Mouse (Mus musculus) spleen, adult 2 months (tissue): ENCODE data around the gene Slc22a8. TPM values are rescaled to one million over a fixed set of nuclear protein-coding genes. Genes with fewer than 3 reads are reported as not detected.

Experiments used
- DNase-seq, 2 experiments: peaks; one replicate each; pipeline versions ENCODE4 v3.0.0 to v3.0.0-alpha.2; 2012 to 2021; ENCODE audit warnings: low spot score in 2 of 2, low read depth in 1 of 2
- H3K27ac ChIP-seq: fragments of 200-500 bp; 2 replicates; pipeline ENCODE4 v1.5.1; 2012; ENCODE audit warnings: low read length, inconsistent platforms; ENCODE audit not compliant: insufficient read depth
- H3K27me3 ChIP-seq: fragments of 200-500 bp; 2 replicates; pipeline ENCODE4 v1.6.1; 2012; ENCODE audit warnings: mild to moderate bottlenecking, moderate library complexity, low read length, inconsistent platforms; ENCODE audit not compliant: control insufficient read depth, insufficient read depth
- H3K36me3 ChIP-seq: fragments of 200-500 bp; 2 replicates; pipeline ENCODE4 v1.6.1; 2012; ENCODE audit warnings: mild to moderate bottlenecking, low read length, inconsistent platforms; ENCODE audit not compliant: control insufficient read depth, insufficient read depth
- H3K4me1 ChIP-seq: fragments of 200-500 bp; 2 replicates; pipeline ENCODE4 v1.6.1; 2011; ENCODE audit warnings: inconsistent platforms; ENCODE audit not compliant: control insufficient read depth, insufficient read depth, insufficient read length
- H3K4me3 ChIP-seq: fragments of 200-500 bp; 2 replicates; pipeline ENCODE4 v1.5.1; 2011; ENCODE audit warnings: mild to moderate bottlenecking, inconsistent platforms; ENCODE audit not compliant: insufficient read depth, insufficient read length; ENCODE audit errors: extremely low read depth
- CTCF ChIP-seq: fragments of 200-500 bp; IDR thresholded peaks from 2 replicates; pipeline ENCODE4 v1.5.1; 2011; ENCODE audit warnings: mild to moderate bottlenecking, inconsistent platforms; ENCODE audit not compliant: insufficient read depth, insufficient read length, insufficient replicate concordance; ENCODE audit errors: extremely low read depth
- POLR2A ChIP-seq: fragments of 200-500 bp; IDR thresholded peaks from 2 replicates; pipeline ENCODE4 v1.6.1; 2011; ENCODE audit warnings: low read depth, low read length, inconsistent platforms
- WGBS: fragments of 180-500 bp; shearing (Covaris S2); methylation state at CpG from one replicate; pipeline ENCODE4 v1.1.7; 2018; 5-methylcytosine and 5-hydroxymethylcytosine counted together
- polyA plus RNA-seq: library from polyadenylated mRNA; depleted of rRNA; stranded (reverse); fragments of >200 nt; gene quantifications from 2 replicates; pipeline ENCODE4 v1.2.3, GENCODE M21; 2012

Gene Slc22a8
- polyA plus RNA-seq, 1 experiment = 0.06 TPM

DNA sequence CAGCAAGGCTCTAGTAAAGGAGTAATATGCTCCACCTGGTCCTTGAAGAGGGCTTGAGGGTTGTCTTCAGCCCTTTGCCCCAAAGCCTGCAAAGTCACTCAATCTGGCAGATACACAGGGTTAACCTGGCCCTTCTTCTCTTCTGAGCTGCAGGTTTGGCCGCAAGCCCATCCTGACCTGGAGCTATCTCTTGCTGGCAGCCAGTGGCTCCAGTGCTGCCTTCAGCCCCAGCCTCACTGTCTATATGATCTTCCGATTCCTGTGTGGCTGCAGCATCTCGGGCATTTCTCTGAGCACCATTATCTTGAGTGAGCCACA, 14.1 kb downstream of the Slc22a8 start:
- Histone ChIP-seq H3K36me3 (no peaks in the 10 kb centered on the region), H3K4me1 (no peaks in the 10 kb centered on the region), H3K27me3 (no peaks in the 10 kb centered on the region), H3K27ac (no peak overlapping the region), H3K4me3 (no peak overlapping the region)
- TF ChIP-seq POLR2A (no peak), CTCF (no peak)
- WGBS = 86% methylated on average over 3 of the region's 3 CpGs
- DNase-seq = no peak

DNA sequence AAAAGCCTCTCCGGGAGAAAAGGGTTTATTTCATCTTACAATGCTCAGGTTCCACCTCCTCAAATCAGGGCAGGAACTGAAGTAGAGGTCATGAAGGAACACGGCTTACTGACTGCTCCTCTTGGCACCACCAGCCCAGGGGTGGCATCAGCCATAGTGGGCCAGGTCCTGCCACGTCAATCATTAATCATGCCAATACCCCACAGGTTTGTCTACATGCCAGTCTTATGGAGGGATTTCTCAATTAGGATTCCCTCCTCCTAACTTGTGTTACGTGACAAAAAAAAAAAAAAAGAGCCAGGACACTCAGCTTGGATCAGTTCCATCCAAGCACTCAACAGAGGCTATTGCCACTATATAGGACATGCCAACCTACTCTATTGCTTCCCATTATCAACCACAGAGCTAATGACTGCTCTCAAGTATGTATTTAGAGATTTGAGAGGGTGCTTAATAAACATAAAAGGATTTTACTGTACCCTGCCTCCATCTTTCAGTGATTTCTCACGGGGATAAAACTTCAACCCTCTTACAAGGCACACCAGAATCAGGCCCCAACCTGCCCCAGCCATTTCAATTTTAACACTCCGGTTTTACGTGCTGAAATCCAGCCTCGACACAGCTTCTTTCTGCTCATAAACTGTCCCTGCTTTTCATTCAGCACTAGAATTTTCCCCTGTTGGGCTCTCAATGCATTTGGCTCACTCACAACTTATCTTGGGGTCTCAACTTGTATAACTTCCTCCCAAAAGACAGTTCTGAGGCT, 20.5 kb downstream of the Slc22a8 start:
- Histone ChIP-seq H3K4me3 (no peak overlapping the region), H3K27ac (no peak overlapping the region), H3K27me3 (no peaks in the 10 kb centered on the region), H3K36me3 (no peaks in the 10 kb centered on the region), H3K4me1 (no peaks in the 10 kb centered on the region)
- DNase-seq = no peak
- TF ChIP-seq POLR2A (no peak), CTCF (no peak)
- 90% methylated on average over 8 of the region's 8 CpGs for WGBS

DNA sequence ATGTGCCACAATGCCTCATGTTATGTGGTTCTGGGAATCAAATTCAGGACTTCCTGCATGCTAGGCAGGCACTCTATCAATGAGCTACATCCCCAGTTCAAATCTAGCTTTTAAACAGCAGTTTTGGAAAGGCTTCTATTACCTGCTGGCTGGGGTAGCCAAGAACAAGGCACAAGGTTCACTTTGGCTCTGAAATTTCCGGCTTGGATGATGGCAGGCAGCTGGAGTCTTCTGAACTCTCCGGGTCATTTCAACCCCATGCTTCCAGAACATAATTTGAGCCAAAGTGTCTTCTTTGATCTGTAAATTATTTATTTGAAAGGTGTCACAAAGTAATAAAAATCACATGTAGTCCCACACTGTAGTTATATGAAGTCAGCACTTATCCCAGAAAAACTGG, 22.1 kb downstream of the Slc22a8 start:
- no peak for DNase-seq
- 89% methylated on average over 2 of the region's 2 CpGs for WGBS
- H3K27me3 ChIP-seq = no peaks in the 10 kb centered on the region
- H3K4me3 ChIP-seq = no peak overlapping the region
- no peaks in the 10 kb centered on the region for H3K4me1 ChIP-seq
- no peak overlapping the region for H3K27ac ChIP-seq
- H3K36me3 ChIP-seq = no peaks in the 10 kb centered on the region
- TF ChIP-seq CTCF (no peak), POLR2A (no peak)

DNA sequence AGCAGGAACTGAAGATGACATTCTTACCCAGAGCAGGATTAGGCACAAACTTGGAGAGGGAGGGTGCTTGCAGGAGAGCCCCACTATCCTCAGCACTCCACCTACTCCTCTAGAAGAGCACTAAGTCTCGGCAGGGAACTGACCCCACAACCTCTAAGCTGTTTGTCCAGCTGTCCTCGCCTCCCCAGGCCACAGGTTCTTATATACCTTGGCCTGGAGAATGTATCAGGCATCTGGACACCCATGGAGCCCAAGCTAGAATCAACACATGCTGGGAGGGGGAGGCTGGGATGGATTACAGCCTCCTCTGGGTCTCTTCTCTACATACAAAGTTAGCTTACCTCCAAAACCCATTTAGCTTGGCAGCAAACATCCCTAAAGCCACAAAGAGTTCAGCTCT, 23.3 kb downstream of the Slc22a8 start:
- H3K27me3 ChIP-seq = no peaks in the 10 kb centered on the region
- no peak for DNase-seq
- H3K4me3 ChIP-seq = no peak overlapping the region
- TF ChIP-seq CTCF = no peak
- no peak for TF ChIP-seq POLR2A
- H3K4me1 ChIP-seq = no peaks in the 10 kb centered on the region
- WGBS = 76% methylated on average over 2 of the region's 2 CpGs
- no peak overlapping the region for H3K27ac ChIP-seq
- H3K36me3 ChIP-seq = no peaks in the 10 kb centered on the region

DNA sequence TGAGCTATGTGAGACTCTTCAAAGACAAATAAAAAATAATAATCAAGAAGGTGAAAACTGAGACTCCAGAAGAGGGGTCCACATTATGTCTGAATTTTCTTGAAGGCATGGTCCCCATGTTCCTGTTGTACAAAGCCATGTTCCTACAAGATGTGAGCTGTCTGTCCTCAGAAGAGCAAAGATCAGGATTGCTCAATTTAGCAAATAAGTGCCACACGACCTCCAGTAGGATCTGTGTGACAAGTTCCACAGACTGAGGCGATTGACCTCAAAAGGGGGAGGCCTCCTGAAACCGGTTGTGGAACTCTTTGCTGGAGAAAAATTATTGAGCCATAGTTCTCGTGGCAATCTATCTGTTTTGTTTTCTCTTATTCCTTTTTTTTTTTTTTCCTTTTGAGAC, 25.3 kb downstream of the Slc22a8 start:
- TF ChIP-seq CTCF (no peak), POLR2A (no peak)
- H3K27me3 ChIP-seq = no peaks in the 10 kb centered on the region
- no peak for DNase-seq
- no peak overlapping the region for H3K4me3 ChIP-seq
- no peaks in the 10 kb centered on the region for H3K36me3 ChIP-seq
- 71% methylated on average over 4 of the region's 4 CpGs for WGBS
- no peak overlapping the region for H3K27ac ChIP-seq
- H3K4me1 ChIP-seq = no peaks in the 10 kb centered on the region

DNA sequence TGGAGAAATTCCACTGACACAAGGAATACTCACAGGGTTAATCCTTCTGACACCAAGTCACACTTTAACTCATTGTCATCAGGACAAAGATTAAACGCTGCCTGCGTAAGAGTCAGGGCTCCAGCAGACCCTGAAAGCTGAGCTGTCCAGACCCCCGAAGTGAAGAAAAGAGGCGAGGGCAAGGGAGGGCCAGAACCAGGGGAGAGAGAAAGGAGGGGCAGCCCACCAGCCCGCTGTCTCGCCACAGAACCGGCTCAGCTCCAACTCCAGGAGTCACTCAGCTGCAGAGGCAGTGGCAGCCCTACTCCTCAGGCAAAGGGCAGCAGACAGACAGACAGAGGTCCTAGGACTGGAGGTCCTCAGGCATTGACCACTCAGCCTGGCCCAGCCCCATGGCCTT, 26.9 kb downstream of the Slc22a8 start, which contains the start of gene Slc22a6:
Gene Slc22a6 (plus strand): TSS at position 136 of the 400 bp plus-strand sequence.
- 76% methylated on average over 7 of the region's 7 CpGs for WGBS
- H3K4me3 ChIP-seq = no peak within 1 kb of the TSS
- DNase-seq = no peak
- H3K4me1 ChIP-seq = no peaks in the 10 kb centered on the region
- no peaks in the 10 kb centered on the region for H3K36me3 ChIP-seq
- no peak within 1 kb of the TSS for H3K27ac ChIP-seq
- no peaks in the 10 kb centered on the region for H3K27me3 ChIP-seq
- TF ChIP-seq CTCF (no peak), POLR2A (no peak)

DNA sequence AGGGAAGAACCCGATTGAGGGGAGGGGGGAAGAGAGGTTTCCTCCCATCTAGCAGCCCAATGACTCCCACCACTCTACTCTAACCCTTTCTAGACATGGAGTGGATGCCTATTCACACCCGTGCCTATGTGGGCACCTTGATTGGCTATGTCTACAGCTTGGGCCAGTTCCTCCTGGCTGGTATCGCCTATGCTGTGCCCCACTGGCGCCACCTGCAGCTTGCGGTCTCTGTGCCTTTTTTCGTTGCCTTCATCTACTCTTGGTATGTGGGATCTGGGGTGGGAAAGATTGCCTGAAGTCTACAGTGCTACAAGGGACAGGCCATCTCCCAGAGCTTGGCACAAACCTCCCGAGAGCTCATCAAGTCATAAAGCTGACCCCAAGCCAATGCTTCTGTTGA, 30.0 kb downstream of the Slc22a8 start:
- Histone ChIP-seq H3K27me3 (no peaks in the 10 kb centered on the region), H3K4me3 (no peak overlapping the region), H3K36me3 (no peaks in the 10 kb centered on the region), H3K27ac (no peak overlapping the region), H3K4me1 (no peaks in the 10 kb centered on the region)
- no peak for TF ChIP-seq POLR2A
- no peak for TF ChIP-seq CTCF
- DNase-seq = no peak
- whole genome bisulfite sequencing = 89% methylated on average over 7 of the region's 7 CpGs
